Mouse (Mus musculus) cerebellum, adult 9-11 months (tissue): ENCODE data around the gene Rtl8b.
A peak's percentile ranks its signal among the peaks of the same experiment; 100 is the strongest.
"Not testable (repeated sequence)": the region's sequence is repeated elsewhere in the genome, so short reads cannot be mapped to it uniquely, and the experiment has no call there.

Experiments used
- DNase-seq: peaks from one replicate; pipeline ENCODE4 v3.0.0; 2022

Gene Rtl8b

DNA sequence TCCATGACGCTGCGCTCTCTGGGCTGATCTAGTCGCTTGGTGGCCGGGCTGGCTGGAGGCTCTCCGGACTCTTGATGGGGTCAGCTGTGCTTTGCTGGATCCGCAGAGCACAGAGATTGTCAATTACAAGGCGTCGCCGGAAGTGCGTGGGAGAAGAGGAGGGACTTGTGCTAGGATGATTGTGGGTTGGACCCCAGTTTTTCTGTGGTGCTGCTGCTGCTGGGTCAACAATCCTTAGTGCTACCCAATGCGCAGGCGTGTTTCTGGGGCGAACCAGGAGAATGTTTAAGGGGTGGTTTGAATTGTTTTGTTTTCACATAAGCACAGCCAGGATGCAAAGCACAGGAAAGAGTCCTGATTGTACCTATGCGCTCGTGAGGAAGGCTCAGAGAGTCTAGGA is at the start of gene Rtl8b:
TSS of gene Rtl8b (minus strand) at position 115 of the 400 bp plus-strand sequence.
- DNase-seq = peak; percentile 92

DNA sequence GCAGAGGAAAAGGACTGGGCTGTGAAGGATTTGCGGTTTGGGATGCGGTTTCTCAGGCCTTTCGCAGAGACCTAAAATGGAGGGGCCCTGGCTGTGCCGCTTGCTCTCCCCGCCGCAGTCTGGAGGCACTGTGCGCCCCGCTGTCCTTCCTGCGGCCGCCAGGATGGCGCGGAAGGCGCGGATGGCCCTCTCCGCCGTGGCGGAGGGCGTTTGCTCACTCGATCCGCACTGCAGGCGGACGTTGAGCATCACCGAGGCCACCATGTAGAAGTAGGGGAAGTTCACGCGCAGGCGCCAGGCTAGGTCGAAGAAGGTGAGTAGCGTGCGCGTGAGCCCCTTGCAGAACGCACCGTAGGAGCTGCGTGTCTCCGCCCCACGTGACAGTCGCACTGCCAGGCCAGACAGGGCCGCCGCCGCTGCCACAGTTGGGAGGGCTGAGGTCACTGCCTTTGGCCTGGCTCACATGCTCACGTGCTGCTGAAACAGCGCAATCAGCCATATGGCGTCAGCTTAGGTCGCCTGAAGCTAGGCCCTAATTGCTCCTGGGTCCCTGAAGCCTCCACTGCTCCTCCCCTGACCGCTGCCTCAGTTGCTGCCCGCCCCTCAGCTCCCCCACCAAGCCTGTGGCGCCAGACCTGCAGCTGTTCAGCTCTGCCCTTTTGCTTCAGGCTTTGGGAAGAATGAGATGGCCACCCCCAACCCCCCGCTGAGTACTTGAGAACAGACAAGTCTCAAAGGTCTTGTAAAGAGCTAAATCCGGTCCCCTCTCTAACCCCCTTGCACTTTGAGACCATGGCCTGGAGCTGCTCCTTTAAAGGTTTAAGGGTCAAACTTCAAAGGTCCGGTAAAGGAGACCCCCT is 46.3 kb upstream of the Rtl8b start:
- DNase-seq = peak; percentile 80

DNA sequence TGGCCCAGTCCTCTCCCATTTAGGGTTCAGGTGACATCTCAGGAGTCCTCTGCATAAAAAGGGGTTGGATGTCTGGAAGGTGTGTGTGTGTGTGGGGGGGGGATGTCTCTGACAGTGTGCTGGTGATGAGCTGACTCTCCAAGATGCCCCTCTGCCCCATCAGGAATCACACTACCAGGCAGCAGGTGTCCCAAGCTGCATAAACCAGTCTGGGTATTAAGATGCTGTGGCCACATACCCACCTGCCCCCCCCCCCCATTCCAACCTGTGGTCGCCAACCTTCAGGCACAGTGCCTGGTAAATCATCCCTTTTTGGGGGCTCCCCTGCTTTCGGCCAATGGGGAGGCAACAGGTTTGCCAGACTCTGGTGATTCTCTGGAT is 45.7 kb upstream of the Rtl8b start:
- DNase-seq = no peak

DNA sequence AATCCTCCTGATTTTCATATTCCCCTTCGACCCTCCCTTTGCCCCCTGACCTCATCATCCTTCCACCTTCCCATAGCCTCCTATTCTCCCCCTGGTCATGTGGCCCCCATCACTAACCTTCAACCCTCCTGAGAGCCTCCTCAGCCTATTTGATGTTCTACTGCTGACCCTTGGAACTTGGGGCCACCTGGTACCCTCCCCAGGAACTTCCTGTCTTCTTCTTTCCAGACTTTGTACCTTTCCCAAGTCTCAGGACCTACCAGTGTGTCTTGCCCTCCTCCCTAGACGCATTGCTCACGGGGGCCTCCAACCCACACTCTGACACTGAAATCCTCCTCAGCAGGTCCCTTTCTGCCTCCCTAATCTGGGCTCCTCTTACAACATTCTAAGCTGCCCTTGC is 32.5 kb upstream of the Rtl8b start:
- DNase-seq = no peak

DNA sequence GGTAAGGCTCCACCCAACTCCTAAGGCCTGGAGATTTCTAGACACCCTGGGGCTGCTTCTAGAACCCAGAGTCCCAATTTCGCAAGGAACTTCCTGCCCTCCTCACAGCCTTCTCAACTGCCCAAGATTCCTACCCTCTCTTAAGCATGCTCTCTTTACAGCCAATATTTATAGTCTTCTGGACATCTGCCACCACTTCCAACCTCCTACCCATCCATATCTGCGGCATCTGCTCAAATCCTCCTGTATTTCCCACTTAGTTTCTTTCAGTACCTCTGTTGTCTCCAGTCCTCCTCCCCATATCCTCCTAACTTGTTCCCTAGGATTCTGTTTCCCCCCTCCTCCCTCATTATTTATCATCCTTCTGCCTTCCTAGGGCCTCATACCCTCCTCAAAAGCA is 29.0 kb upstream of the Rtl8b start:
- no peak for DNase-seq

DNA sequence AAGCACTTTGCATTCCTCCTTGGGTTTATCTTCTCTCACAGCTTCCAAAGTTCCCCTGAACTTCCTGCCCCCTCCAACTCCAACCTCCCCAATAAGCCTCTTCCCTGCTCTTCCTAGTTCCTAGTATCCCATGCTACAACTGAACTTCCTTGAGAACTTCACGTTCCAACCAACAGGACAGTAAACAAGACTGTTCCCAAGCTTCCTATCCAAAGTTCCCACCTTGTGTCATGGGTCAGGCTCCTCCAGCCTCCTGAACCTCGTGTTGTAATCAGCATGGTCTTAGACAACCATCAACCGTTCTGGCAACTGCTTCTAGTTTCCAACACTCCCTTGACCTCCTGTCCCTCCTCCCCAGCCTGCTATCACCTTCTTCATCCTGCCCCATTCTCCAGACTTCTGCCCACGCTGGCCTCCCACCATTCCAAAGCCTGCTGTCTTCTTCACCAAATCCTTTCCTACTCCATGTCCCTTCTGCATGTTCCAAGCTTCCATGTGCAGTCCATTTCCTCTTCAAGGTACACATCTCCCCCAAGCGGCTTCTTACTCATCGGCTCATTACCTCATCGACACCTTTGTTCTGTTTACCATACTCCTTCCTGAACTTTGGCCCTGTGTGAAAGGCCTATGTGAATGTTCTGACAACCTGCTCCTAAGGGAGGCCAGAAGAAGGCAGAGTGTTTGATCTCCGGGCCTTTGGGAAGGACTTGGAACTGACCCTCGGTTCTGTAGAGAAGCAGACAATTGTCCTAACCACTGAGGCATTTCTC is 24.0 kb upstream of the Rtl8b start:
- DNase-seq = no peak

DNA sequence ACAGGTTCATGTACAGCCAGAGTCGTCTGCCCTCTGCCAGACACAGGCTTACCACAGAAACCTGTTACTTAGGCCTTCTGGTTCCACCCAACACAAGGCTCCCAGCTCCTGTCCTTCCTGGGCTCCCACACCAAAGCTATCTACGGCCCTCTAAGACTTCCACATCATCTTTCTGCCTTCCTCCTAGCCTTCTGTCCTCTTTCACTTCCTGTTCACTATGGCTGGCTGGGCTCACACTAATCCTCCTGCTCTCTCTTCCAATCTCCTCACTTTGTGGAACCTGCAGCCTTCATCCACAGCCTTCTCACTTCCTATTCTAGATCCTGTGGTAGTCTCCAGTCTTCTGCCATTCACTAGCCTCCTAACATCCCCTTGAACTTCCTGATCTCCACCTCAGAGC is 22.9 kb upstream of the Rtl8b start:
- no peak for DNase-seq

DNA sequence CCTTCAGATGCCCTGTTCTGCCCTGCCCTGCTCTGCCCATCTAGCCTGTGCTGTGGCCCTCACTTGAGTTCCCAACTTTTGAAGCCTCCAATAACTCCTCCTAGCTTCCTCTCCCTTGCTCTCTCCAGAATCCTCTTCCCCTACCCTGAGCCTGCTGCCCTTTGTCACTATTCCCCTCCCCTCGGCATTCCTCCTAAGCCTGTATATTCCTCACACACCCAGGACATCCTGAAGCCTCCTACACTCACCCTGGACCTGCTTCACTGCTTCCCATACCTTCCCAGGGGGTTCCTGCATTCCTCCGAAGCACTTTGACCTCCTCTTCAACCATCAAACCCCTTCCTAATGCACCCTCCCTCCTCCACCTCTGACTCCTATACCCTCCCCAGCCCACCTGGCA is 21.9 kb upstream of the Rtl8b start:
- DNase-seq = no peak

DNA sequence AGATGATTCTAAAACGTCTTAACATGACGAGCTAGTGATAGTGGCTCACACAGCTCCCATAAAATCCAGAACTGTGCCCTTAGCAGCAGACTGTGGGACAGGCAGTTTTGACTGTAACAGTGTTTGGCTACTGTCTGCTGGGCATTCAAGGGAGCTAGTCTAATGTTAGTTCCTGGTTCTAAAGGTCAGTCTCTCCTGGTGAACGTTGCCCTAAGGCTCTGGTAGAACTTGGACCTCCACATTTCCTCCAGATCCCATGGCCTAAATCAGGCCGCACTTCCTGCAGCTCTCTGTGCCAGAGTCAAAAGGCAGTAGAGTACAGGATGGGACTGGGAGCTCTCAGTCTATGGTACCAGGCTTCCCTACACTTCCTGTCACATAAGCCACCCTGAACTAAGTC is 14.5 kb upstream of the Rtl8b start:
- DNase-seq = not testable (repeated sequence)

DNA sequence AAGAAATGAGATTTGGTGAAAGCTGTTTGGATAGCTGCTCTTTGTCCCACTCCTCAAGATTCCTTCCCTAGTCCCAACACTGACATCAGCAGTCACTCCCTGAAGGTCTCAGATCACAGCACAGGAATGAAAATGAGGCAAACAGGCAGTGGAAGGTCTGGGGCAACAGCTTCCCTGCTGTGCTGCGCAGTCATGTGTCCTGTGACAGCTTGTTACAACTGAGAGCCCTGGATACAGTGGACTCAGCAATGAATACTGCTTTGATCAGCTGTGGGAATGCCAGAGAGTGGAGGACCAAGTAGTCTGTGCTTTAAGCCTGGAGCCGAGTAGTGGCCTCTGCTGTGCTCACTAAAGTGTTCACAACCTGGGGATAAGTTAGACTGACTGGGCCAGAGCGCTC is 12.4 kb upstream of the Rtl8b start:
- not testable (repeated sequence) for DNase-seq

DNA sequence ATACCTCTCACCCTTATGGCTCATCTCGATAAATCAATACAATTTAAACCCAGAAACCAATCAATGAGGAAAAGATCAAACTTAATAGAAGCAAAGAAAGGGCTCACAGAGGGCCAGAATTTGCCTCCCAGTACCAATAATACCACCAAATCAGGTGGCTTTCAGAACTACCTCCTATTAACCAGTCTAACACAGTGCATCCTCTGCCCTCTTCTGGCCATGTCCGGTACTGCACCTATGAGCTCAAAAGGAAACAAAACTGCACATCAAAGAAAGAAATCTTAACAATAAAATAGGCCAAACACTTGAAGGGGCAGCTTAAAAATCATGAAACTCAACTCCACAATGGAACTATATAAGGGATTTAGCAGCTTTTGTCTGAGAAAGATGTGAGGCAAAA is 6.7 kb upstream of the Rtl8b start:
- DNase-seq = peak; percentile 51

DNA sequence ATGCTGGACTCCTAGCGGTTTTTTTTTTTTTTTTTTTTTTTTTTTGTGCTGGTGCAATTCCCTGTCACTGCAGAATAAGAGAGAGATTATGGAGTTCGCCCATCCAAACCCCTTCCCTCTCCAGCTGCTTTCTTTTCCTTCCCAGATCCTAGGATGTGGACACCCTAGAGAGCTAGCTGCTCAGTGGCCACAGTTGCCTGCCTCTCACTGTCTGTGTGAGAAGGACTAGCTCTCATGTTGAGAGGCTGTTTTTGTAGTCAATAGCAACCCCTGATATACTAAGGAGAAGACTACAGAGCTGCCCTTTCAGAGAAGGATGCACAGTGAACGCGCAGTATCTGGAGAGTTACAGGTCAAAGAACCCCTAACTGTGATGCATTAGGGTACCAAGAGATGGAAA is 488 bp upstream of the Rtl8b start:
- DNase-seq = not testable (repeated sequence)

DNA sequence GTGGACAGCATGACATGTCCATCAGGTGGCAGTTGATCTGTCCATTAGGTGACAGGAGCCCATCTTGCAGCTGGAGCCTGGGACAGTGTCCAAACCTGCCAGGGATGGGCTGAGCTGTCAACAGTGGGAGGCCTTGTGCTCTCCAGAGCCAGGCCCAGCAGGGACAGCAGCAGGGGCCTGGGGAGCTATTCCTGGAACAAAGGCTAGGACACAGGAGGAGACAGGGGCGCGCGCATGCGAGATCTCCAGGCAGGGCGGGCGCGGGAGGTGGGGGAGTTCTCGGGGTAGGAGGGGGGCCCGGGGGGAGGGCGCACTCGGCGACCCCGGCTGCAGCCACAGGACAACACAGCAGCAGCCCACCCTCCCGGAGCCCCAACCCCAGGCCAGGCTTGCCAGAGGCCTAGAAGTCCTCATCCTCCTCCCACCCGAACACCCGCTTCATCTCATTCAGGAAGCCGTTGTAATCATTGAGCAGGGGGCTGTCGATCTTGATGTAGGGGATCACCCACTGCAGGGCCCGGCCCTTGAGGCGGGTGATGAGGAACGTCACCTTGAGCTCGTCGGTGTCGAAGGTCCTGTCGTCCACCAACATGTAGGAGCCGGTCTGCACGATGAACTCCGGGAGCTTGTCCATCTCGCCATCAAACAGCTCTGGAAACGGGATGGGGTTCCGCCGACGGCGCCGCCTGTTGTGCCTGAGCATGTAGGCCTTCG is 494 bp downstream of the Rtl8b start:
- not testable (repeated sequence) for DNase-seq

DNA sequence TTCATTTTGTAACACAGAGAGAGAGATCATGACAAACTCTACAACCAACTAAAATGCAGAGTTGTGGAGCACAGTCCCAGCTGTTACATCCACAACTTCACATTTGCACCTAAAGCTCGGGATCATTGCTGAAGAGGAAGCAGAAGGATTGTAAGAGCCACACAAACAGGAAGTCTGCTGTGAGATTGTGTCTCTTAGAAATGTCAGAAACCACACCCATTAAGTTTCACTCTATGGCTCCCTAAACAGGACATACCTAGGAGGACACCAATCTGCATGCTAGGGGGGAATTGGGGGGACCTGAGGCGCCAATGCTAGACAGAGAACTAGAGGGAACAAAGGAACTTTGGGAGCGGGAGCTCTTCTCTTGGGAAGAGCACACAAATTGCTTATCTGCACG is 17.3 kb downstream of the Rtl8b start:
- not testable (repeated sequence) for DNase-seq

DNA sequence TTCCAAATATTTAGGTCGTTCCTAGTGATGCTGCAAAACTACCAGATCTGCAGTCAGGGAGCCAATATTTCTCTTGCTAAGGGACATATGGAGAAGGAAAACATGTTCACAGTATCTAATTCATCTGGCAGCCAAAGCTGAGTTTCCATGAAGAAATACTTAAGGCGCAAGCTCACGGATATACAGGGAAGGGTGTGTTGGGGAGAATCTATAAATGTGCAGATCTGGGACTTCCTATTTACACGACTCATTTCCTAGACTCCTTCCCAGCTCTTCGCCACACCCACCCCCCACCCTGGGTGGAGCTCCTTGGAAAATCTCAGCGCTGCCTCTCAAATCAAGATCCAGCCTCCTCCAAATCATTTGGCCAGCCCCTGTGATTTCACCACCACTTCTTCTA is 24.3 kb downstream of the Rtl8b start:
- no peak for DNase-seq

DNA sequence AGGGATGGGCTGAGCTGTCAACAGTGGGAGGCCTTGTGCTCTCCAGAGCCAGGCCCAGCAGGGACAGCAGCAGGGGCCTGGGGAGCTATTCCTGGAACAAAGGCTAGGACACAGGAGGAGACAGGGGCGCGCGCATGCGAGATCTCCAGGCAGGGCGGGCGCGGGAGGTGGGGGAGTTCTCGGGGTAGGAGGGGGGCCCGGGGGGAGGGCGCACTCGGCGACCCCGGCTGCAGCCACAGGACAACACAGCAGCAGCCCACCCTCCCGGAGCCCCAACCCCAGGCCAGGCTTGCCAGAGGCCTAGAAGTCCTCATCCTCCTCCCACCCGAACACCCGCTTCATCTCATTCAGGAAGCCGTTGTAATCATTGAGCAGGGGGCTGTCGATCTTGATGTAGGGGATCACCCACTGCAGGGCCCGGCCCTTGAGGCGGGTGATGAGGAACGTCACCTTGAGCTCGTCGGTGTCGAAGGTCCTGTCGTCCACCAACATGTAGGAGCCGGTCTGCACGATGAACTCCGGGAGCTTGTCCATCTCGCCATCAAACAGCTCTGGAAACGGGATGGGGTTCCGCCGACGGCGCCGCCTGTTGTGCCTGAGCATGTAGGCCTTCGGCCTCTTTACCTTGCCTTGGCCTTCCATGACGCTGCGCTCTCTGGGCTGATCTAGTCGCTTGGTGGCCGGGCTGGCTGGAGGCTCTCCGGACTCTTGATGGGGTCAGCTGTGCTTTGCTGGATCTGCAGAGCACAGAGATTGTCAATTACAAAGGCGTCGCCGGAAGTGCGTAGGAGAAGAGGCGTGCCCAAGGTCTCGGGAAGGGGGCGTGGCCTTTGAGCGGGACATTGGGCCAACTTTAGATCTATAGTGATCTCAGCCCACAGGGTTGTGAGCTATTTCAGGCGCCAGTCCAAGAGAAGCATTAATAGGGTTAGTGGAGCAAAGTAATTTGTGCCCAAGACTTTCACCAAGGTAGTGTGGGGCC is 26.9 kb downstream of the Rtl8b start, which contains the start of gene Rtl8a:
TSS of gene Rtl8a (minus strand) at position 703 of the 982 bp plus-strand sequence.
- peak; percentile 86 for DNase-seq

DNA sequence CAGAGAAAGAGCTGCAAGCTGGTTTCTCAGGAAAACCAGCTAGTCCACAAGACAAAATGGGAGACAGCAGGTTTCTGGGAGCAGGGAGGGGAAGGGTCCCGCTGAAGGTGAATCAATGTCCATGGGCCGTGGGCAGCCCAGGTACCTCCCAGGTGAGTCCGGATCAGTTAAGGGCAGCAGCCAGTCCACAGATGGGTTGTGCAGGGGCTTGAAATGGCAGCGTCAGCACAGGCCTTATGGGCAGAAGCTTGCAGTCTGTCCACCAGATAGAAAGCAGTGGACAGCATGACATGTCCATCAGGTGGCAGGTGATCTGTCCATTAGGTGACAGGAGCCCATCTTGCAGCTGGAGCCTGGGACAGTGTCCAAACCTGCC is 27.6 kb downstream of the Rtl8b start:
- peak; percentile 23 for DNase-seq

DNA sequence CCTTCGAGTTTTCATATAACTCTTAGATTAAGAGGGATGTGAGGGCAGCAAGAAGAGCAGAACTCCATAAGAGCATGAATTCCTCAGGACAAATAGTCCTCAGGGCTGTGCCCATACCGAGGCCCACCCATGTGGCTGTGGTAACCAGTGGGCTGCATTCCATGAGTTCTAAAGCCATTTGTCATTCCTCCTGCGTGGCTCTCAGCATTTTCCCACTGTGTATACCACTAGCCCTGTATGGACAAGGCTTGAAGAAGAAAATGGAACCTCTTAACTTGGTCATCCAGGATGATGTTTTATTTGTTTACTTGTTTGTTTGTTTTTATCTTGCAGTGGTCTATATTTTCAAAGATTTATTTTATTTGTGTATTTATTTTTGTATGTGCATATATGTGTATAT is 32.1 kb downstream of the Rtl8b start:
- not testable (repeated sequence) for DNase-seq
